Mouse (Mus musculus) thymus, adult 2 months (tissue): ENCODE results near the gene Gm5965.

Experiments used
- CTCF ChIP-seq: fragments of 200-500 bp; IDR thresholded peaks from 2 replicates; pipeline ENCODE4 v1.5.1; 2012; ENCODE audit warnings: mild to moderate bottlenecking, control low read depth, low read length, moderate library complexity, borderline replicate concordance; ENCODE audit not compliant: control insufficient read depth, poor library complexity, insufficient read depth; ENCODE audit errors: extremely low read depth
- POLR2A ChIP-seq: fragments of 200-500 bp; IDR thresholded peaks from 2 replicates; pipeline ENCODE4 v1.6.1; 2012; ENCODE audit warnings: mild to moderate bottlenecking, low read length, control low read depth, moderate library complexity; ENCODE audit not compliant: control insufficient read depth, poor library complexity, insufficient read depth; ENCODE audit errors: extremely low read depth

DNA sequence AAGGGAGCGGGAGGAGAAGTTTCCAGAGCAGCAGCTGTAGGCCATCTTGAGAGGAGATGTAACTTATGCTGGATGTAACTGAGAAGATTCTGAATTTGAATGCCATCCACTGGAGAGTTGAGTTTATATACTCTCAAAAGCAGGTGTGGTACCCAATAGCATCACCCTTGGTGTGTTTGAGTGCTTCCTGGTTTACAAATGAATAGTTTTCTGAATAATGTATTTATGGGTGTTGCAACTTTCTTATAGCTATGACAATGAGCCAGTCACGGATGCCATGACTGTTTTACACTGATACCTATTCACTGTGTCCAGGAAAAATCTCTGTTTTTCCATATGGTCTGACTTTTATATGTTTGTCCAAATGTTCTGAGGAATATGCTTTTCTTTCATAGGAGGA lies 3.6 kb upstream of the Gm5965 start, which contains the start of gene 2310057N15Rik:
- TF ChIP-seq POLR2A (no peak), CTCF (no peak)
